Mouse (Mus musculus): ENCODE measurements at regions not wholly inside any gene's neighbourhood (a gene's known extent, or its start where the extent isn't known, plus 50 kb on each side); places are given as distances from the start of the nearest gene placed in this dataset.

DNA sequence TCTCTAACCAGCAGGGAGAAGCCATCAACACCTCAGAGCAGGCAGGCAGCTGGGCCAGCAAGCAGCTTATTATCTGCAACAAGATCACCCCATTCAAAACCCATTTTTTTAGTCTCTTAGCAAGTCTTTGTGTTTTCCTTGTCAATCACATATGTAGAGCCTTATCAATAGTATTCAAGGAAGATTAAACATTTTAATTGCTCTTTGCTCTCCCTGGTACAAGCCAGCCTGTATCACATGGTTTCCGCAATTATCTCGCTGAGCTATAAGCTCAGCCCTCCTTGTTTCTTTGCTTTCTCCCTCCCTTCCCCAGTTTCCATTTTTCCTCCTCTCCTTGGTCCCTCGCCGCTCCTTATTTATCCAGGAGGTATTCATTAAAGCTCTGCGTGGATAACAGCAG lies 259.9 kb upstream of the Gm10131 start:
- TF ChIP-seq CTCF (IDR thresholded peaks at IDR 0.05; ENCODE audit: borderline replicate concordance, insufficient read depth, low read depth, low read length) (no peak), POLR2A (IDR thresholded peaks at IDR 0.05; ENCODE audit: borderline replicate concordance, insufficient read depth, low read length) (no peak)
